Mouse (Mus musculus) adrenal gland, postnatal 25 days (tissue): ENCODE results near the gene Lrrc8c. TPM values are rescaled to one million over a fixed set of nuclear protein-coding genes. Genes with fewer than 3 reads are reported as not detected.

Experiments
- DNase-seq: peaks from one replicate; pipeline ENCODE4 v3.0.0; 2021; ENCODE audit warnings: mixed read lengths
- total RNA-seq: library from RNA; stranded (reverse); gene quantifications from 2 replicates; pipeline ENCODE4 v1.2.3, GENCODE M21; 2021

Gene Lrrc8c
- total RNA-seq, 1 experiment from 2014 or later: 36.8 TPM

GRCm38 (mm10) chr5:105557346-105557745, 38.2 kb downstream of the Lrrc8c start:
- DNase-seq: no peak

- DNase-seq: peak; percentile 32
Observed at GRCm38 (mm10) chr5:105557777-105558240, 38.6 kb downstream of the Lrrc8c start.

DNA sequence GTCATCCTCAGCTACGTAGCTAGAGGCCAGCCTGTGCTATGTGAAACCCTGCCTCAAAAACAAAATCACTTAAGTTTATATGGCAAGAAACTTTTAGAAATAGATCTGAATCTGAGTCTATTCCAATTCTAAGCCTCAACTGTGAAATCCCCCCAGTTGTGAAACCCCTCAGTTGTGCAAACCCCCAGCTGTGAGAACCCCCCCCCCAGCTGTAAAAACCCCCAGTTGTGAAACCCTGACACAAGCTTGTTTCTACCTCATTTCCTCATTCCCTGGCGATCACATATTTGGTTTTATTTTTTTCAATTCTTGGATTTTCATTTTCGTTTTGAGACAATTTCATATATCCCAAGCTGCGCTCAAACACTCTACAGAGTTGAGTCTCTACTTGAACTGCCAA, 39.3 kb downstream of the Lrrc8c start:
- no peak for DNase-seq

- DNase-seq: no peak
Observed at GRCm38 (mm10) chr5:105561926-105562325, 42.7 kb downstream of the Lrrc8c start.

- no peak for DNase-seq
Observed at GRCm38 (mm10) chr5:105564761-105565160, 45.6 kb downstream of the Lrrc8c start.

DNA sequence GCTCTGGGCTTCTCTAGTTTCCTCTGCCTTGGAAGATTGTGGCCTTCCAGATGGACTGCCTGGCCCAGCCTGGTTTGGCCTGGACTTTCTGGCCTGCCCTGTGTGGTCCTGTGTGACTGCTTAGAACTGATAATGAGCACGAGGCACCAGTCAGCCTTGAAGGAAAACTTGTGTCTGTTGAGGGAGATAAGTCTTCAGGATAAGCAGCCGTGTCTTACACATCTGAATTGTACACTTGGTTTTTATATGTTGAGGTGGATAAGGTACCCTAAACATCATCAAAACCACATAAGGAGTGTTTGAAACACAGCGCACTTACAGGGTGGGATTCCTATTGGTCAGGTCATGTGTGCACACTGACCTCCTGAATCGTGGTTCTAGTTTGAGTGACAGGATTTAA, 46.6 kb downstream of the Lrrc8c start:
- DNase-seq: no peak

DNA sequence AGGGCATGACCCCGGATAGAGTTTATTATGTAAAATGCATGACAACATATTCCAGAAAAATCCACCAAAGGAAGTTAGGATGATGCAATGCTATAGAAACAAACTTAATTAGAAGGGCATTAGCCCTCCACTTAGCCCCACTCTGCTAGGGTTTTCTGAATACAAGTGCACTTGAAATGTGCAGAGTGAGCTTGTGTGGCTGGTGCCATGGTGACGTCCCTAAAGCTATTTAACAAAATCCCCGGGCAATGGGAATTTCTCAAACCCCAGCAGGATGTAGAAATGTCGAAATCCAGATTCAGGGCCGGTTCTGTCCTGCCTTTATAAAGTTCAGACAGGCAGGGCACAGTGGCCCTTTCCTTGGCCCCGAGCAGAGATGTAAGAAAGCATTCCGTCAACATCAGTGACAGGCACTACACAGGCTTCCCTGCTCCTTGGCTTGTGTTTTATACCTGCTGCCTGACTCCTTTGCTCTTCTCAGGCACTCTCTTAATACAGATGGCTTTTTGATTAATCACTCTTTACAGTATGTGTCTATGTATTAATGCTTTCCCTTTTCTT, 47.7 kb downstream of the Lrrc8c start:
- no peak for DNase-seq

DNA sequence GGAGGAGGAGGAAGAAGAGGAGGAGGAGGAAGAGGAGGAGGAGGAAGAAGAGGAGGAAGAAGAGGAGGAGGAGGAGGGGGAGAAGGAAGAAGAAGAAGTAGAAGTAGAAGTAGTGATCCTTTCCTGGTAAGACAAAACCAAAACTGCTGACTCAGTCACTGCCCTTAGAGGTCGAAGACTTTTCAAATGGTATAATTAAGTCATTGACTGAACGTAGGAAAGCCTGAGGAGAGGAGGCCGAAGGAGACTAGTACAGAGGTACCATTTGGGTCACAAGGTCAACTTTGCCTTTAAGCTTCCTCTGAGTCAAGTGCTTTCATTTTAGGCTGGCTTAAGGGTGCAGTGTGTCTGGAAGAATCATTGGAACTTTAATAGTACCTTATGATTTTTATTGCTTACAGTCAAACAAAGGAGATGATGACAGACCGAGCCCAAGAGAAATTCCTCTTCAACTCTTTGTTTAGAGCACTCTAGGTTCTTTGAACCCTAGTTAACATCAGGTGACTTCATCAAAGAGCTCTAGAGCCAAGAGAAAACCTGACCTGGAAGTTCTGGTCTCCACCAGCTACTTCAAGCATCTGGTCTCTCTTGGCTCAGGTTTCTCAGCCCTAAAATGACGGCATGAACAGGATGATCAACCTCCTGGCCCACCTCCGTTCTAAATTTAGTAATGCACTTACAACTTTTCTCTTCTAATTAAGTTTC, 49.0 kb downstream of the Lrrc8c start:
- DNase-seq: no peak

- no peak for DNase-seq
Observed at GRCm38 (mm10) chr5:105569168-105569567, 50.0 kb downstream of the Lrrc8c start.

- no peak for DNase-seq
Observed at GRCm38 (mm10) chr5:105572160-105572692, 53.0 kb downstream of the Lrrc8c start.

GRCm38 (mm10) chr5:105572876-105573275, 53.7 kb downstream of the Lrrc8c start:
- no peak for DNase-seq

GRCm38 (mm10) chr5:105574835-105575234, 55.6 kb downstream of the Lrrc8c start:
- no peak for DNase-seq

DNA sequence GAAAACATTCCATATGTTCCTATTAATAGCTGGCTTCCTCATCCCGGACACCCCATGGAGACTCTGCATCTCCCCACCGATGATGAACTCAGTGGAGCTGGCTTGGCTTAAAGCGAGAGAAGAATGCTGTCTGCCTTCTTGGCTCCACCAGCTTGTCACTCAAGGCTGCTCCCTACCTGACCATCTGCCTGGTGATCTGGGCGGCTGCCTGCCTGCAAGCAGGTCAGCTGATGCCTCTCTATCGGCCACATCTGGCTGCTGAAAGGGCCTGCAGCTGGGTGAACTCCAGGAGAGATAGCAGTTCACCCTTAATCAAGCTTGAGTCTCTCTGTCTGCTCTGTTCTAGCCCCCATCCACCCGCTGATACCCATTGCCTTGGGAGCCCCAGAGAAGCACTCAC, 56.7 kb downstream of the Lrrc8c start:
- no peak for DNase-seq

- DNase-seq: no peak
Observed at GRCm38 (mm10) chr5:105580909-105581308, 61.7 kb downstream of the Lrrc8c start.

DNA sequence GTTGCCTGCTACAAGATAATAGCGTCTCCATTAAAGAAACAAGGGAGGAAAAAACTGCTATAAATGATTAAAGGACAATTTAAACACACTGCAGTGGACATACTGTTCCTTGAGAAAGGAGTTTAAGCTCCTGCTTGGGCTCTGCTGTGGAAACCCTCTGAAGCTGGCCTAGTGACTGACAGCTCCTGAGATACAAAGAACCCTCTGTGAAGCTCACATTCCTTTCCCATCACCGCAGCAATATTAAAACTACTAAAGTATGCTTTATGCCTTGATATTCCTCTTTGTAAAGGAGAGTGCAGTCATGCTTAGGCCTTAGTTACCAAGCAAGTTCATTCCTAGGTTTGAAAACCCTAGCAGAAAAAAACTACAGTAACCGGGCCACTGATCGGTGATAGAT, 66.7 kb downstream of the Lrrc8c start:
- DNase-seq: no peak

GRCm38 (mm10) chr5:105586655-105587054, 67.5 kb downstream of the Lrrc8c start:
- DNase-seq: no peak

DNA sequence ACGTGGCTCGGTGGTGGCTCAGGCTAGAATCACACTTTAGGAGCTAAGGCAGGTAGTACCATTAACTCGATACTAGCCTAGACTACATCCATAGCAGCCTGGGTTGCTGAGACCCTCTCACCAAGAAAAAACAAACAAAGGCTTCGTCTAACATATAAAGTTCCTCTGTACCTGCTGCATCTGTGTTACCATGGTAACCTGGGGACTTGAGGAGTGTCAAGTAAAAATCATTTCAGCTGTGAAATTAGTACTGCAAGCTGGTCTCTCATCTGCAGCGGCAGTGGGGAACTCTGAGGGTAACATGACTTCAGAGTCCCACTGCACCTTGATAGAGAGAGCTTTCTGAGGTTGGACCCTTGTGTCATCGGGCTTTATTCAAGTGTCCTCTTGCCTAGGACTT, 68.3 kb downstream of the Lrrc8c start:
- DNase-seq: no peak

DNA sequence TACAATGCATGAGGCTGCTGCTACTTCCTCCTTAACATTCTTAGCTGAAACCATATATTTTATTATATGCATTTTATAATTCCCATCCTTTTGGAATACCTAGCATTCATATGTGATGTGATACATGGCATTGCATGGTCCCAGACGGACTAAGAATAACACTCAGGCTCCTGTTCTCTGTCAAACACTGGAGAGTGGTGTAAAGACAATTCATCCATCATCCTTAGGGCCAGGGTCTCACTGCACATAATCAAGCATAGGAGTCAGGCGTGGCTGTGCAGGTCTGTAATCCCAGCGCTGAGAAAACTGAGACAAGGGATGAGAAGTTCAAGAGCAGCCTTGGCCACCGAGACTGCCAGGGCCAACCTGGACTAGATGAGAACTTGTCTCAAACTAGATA, 69.5 kb downstream of the Lrrc8c start:
- DNase-seq: no peak

DNA sequence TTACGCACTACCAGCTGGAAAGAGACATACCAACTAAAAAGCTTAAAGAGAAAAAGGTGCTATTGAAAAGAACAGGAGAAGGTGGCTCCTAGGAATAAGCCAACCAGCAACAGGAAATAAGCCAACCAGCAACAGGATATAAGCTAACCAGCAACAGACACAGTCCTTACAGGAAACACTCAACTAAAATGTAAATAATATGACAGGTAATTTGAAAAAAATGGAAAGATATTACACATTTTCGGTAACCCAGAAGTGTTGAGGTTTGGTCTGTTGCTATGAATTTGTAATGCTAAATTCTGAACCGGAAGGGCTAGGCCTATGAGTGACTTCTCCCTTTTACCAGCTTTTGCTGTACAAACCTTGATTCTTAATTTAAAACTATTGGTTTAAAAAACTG, 69.9 kb downstream of the Lrrc8c start:
- no peak for DNase-seq

DNA sequence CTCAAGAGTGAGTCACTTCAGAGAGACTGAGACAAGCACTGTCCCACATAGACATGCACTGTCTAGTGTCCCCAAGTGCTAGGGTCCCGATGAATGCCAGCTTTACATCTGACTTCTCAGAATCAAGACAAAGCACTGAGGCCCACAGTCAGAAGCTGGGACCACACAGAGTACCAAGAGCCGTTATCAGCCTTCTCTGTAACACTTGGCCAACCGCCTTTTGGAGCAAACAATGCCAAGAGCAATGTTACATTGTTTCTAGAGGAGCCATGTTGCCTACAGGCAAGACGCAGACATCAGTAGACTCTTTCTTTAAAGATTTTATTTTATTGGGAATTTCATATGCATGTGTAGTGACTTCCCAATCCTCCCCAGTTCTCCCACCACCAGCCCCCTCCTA, 73.2 kb downstream of the Lrrc8c start:
- no peak for DNase-seq

DNA sequence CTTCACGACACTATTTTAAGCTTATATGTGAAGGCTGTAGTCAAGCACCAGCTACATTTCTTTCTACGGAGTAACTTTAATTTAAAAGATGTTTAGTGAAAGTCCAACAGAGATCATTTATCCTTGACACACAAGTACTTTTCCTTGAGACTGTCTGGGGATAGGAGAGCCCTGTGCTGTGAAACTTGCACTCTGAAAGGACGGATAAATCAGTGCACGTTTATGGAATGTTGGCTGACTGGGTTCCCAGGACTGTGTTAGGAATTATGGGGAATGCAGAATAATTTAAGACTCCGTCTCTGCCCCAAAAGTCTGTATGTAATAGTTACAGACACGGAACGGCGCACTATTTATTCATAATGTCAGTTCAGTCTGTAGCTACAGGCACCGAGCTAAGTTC, 74.4 kb downstream of the Lrrc8c start:
- DNase-seq: no peak

GRCm38 (mm10) chr5:105598866-105599265, 79.7 kb downstream of the Lrrc8c start:
- no peak for DNase-seq

- no peak for DNase-seq
Observed at GRCm38 (mm10) chr5:105599315-105599714, 80.1 kb downstream of the Lrrc8c start.

DNA sequence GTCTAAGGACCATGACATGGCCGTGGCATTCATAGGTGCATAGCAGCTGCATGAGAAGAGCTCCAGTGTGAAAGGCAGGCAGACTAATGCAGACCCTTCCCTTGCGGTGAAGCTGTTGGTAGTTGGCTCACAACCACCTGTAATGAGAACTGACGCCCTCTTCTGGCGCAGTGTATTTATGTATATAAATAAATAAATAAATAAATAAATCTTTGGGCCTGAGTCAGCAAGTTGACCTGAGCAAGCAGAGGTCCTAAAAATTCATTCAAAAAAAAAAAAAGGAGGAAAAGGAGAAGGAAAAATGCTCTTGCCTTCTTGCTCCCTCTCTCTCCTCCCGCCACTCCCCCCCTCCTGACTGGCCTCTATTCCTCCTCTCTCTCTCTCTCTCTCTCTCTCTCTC, 81.8 kb downstream of the Lrrc8c start:
- no peak for DNase-seq
